Mouse (Mus musculus): ENCODE data around the gene C130074G19Rik.

- no peak for TF ChIP-seq ELF1 (IDR thresholded peaks at IDR 0.05; ENCODE audit: low read depth, low read length)
- TF ChIP-seq GATA1 (IDR thresholded peaks at IDR 0.05; ENCODE audit: low read depth, low read length): no peak
These were observed 5.7 kb downstream of the C130074G19Rik start for GRCm38 (mm10) chr1:184877306-184877705.

All from MEL (cell line).